Mouse (Mus musculus) MEL (cell line): Measurements from ENCODE around the gene Dram1. TPM values are rescaled to one million over a fixed set of nuclear protein-coding genes. Genes with fewer than 3 reads are reported as not detected.

Source experiments
- DNase-seq: peaks from one replicate; pipeline ENCODE4 v3.0.0; 2011; ENCODE audit warnings: low read depth, low spot score
- H3K27ac ChIP-seq: 2 replicates; pipeline ENCODE4 v1.5.1; 2012; ENCODE audit warnings: low read depth, mild to moderate bottlenecking, control low read depth, low read length, moderate library complexity; ENCODE audit not compliant: control insufficient read depth
- H3K27me3 ChIP-seq, 2 experiments: fragments of 150-350 bp in 1 of 2; sonication (generic) in 1 of 2; 2 replicates each; pipeline ENCODE4 v1.6.1; 2012; ENCODE audit warnings: low read length in 2 of 2, mild to moderate bottlenecking in 2 of 2, improper control_type of control experiment in 1 of 2, moderate library complexity in 1 of 2; ENCODE audit not compliant: insufficient read depth in 2 of 2, control insufficient read depth in 1 of 2
- H3K36me3 ChIP-seq, 2 experiments: 2 replicates each; pipeline ENCODE4 v1.6.1; 2012 to 2014; ENCODE audit warnings: low read length in 2 of 2, improper control_type of control experiment in 1 of 2, inconsistent platforms in 1 of 2, mild to moderate bottlenecking in 1 of 2; ENCODE audit not compliant: insufficient read depth in 2 of 2, control insufficient read depth in 1 of 2
- H3K4me1 ChIP-seq, 2 experiments: fragments of 150-350 bp in 1 of 2; sonication (generic) in 1 of 2; 2 replicates each; pipeline ENCODE4 v1.6.1; 2012; ENCODE audit warnings: low read length in 2 of 2, improper control_type of control experiment in 1 of 2, mild to moderate bottlenecking in 1 of 2; ENCODE audit not compliant: insufficient read depth in 2 of 2, control insufficient read depth in 1 of 2
- H3K4me3 ChIP-seq, 2 experiments: fragments of 150-350 bp in 1 of 2; sonication (generic) in 1 of 2; 2 replicates each; pipeline ENCODE4 v1.5.1; 2012; ENCODE audit warnings: low read depth in 2 of 2, low read length in 2 of 2, mild to moderate bottlenecking in 2 of 2, moderate library complexity in 2 of 2, control low read depth in 1 of 2, improper control_type of control experiment in 1 of 2; ENCODE audit not compliant: control insufficient read depth in 1 of 2, insufficient read depth in 1 of 2
- H3K79me2 ChIP-seq: 2 replicates; pipeline ENCODE4 v1.6.1; 2012; ENCODE audit warnings: mild to moderate bottlenecking, low read length, moderate library complexity; ENCODE audit not compliant: control insufficient read depth, poor library complexity, insufficient read depth
- H3K9ac ChIP-seq: 2 replicates; pipeline ENCODE4 v1.6.1; 2012; ENCODE audit warnings: low read depth, mild to moderate bottlenecking, control low read depth, low read length, moderate library complexity; ENCODE audit not compliant: control insufficient read depth, poor library complexity, severe bottlenecking
- H3K9me3 ChIP-seq: fragments of 150-350 bp; sonication (generic); replicated peaks from 2 replicates; pipeline ENCODE4 v1.6.1; 2012; ENCODE audit warnings: mild to moderate bottlenecking, low read length, improper control_type of control experiment, moderate library complexity; ENCODE audit not compliant: insufficient read depth
- BHLHE40 ChIP-seq: IDR thresholded peaks from 2 replicates; pipeline ENCODE4 v1.6.1; 2012; ENCODE audit warnings: low read depth, mild to moderate bottlenecking, inconsistent platforms, low read length, improper control_type of control experiment, borderline replicate concordance
- CHD1 ChIP-seq: IDR thresholded peaks from 2 replicates; pipeline ENCODE4 v1.6.1; 2012; ENCODE audit warnings: low read depth, mild to moderate bottlenecking, inconsistent platforms, low read length, improper control_type of control experiment
- CTCF ChIP-seq, 3 experiments: IDR thresholded peaks in 2 of 3; conservative IDR thresholded peaks in 1 of 3; 2 replicates each; pipeline ENCODE4 v1.5.1; 2011 to 2012; ENCODE audit warnings: low read length in 3 of 3, low read depth in 2 of 3, mild to moderate bottlenecking in 2 of 3, improper control_type of control experiment in 1 of 3, inconsistent platforms in 1 of 3, mixed read lengths in 1 of 3, moderate library complexity in 1 of 3; ENCODE audit not compliant: control insufficient read depth in 1 of 3, insufficient read depth in 1 of 3, poor library complexity in 1 of 3, severe bottlenecking in 1 of 3
- E2F4 ChIP-seq: IDR thresholded peaks from 2 replicates; pipeline ENCODE4 v1.6.1; 2011; ENCODE audit warnings: low read depth, low read length, improper control_type of control experiment, borderline replicate concordance
- ELF1 ChIP-seq: IDR thresholded peaks from 2 replicates; pipeline ENCODE4 v1.6.1; 2014; ENCODE audit warnings: low read depth, mild to moderate bottlenecking, inconsistent platforms, low read length, improper control_type of control experiment, moderate library complexity
- EP300 ChIP-seq, 2 experiments: IDR thresholded peaks; 2 replicates each; pipeline ENCODE4 v1.6.1; 2011; ENCODE audit warnings: improper control_type of control experiment in 2 of 2, low read length in 2 of 2, low read depth in 1 of 2, mild to moderate bottlenecking in 1 of 2
- ETS1 ChIP-seq: IDR thresholded peaks from 2 replicates; pipeline ENCODE4 v1.6.1; 2012; ENCODE audit warnings: low read depth, mild to moderate bottlenecking, inconsistent platforms, low read length, improper control_type of control experiment, moderate library complexity
- GABPA ChIP-seq: IDR thresholded peaks from 2 replicates; pipeline ENCODE4 v1.6.1; 2012; ENCODE audit warnings: low read depth, mild to moderate bottlenecking, inconsistent platforms, low read length, improper control_type of control experiment, moderate library complexity
- GATA1 ChIP-seq: IDR thresholded peaks from 2 replicates; pipeline ENCODE4 v1.6.1; 2011; ENCODE audit warnings: low read depth, low read length, improper control_type of control experiment
- HCFC1 ChIP-seq: IDR thresholded peaks from 2 replicates; pipeline ENCODE4 v1.6.1; 2012; ENCODE audit warnings: low read depth, mild to moderate bottlenecking, inconsistent platforms, low read length, improper control_type of control experiment, moderate library complexity
- KAT2A ChIP-seq: conservative IDR thresholded peaks from 2 replicates; pipeline ENCODE4 v1.6.1; 2012; ENCODE audit warnings: low read depth, low read length, improper control_type of control experiment, inconsistent platforms
- MAFK ChIP-seq: IDR thresholded peaks from 2 replicates; pipeline ENCODE4 v1.6.1; 2011; ENCODE audit warnings: low read depth, mild to moderate bottlenecking, low read length, improper control_type of control experiment, borderline replicate concordance
- MAX ChIP-seq: IDR thresholded peaks from 2 replicates; pipeline ENCODE4 v1.6.1; 2011; ENCODE audit warnings: low read length, improper control_type of control experiment
- MEF2A ChIP-seq: IDR thresholded peaks from 2 replicates; pipeline ENCODE4 v1.6.1; 2014; ENCODE audit warnings: low read depth, mild to moderate bottlenecking, inconsistent platforms, low read length, improper control_type of control experiment; ENCODE audit not compliant: poor library complexity, insufficient replicate concordance, severe bottlenecking; ENCODE audit errors: extremely low read depth
- MXI1 ChIP-seq: IDR thresholded peaks from 2 replicates; pipeline ENCODE4 v1.6.1; 2011; ENCODE audit warnings: mild to moderate bottlenecking, low read depth, low read length, improper control_type of control experiment
- MYB ChIP-seq: IDR thresholded peaks from 2 replicates; pipeline ENCODE4 v1.6.1; 2011; ENCODE audit warnings: mild to moderate bottlenecking, low read depth, low read length, improper control_type of control experiment
- MYC ChIP-seq: IDR thresholded peaks from 2 replicates; pipeline ENCODE4 v1.6.1; 2011; ENCODE audit warnings: low read depth, mild to moderate bottlenecking, low read length, improper control_type of control experiment, moderate library complexity
- NELFE ChIP-seq: IDR thresholded peaks from 2 replicates; pipeline ENCODE4 v1.6.1; 2011; ENCODE audit warnings: low read depth, low read length, improper control_type of control experiment
- POLR2A ChIP-seq, 2 experiments: IDR thresholded peaks; 2 replicates each; pipeline ENCODE4 v1.6.1; 2011 to 2012; ENCODE audit warnings: low read length in 2 of 2, mild to moderate bottlenecking in 2 of 2, control low read depth in 1 of 2, improper control_type of control experiment in 1 of 2, low read depth in 1 of 2, moderate library complexity in 1 of 2; ENCODE audit not compliant: control insufficient read depth in 1 of 2, insufficient read depth in 1 of 2, poor library complexity in 1 of 2
- POLR2AphosphoS5 ChIP-seq: IDR thresholded peaks from 2 replicates; pipeline ENCODE4 v1.6.1; 2012; ENCODE audit warnings: low read depth, borderline replicate concordance, mild to moderate bottlenecking, inconsistent platforms, low read length, moderate library complexity, mixed read lengths
- RAD21 ChIP-seq: IDR thresholded peaks from 2 replicates; pipeline ENCODE4 v1.6.1; 2011; ENCODE audit warnings: mild to moderate bottlenecking, low read depth, low read length, improper control_type of control experiment
- RCOR1 ChIP-seq: IDR thresholded peaks from 2 replicates; pipeline ENCODE4 v1.6.1; 2012; ENCODE audit warnings: low read depth, mild to moderate bottlenecking, inconsistent platforms, low read length, improper control_type of control experiment
- SIN3A ChIP-seq: IDR thresholded peaks from 2 replicates; pipeline ENCODE4 v1.6.1; 2012; ENCODE audit warnings: low read length, improper control_type of control experiment, inconsistent platforms
- TAL1 ChIP-seq: IDR thresholded peaks from 2 replicates; pipeline ENCODE4 v1.6.1; 2012; ENCODE audit warnings: mild to moderate bottlenecking, inconsistent platforms, low read length, moderate library complexity, mixed read lengths
- TBP ChIP-seq: IDR thresholded peaks from 2 replicates; pipeline ENCODE4 v1.8.0; 2011; ENCODE audit warnings: low read depth, low read length, improper control_type of control experiment
- TCF12 ChIP-seq: IDR thresholded peaks from 2 replicates; pipeline ENCODE4 v1.6.1; 2014; ENCODE audit warnings: low read depth, mild to moderate bottlenecking, inconsistent platforms, low read length, improper control_type of control experiment, moderate library complexity
- UBTF ChIP-seq: IDR thresholded peaks from 2 replicates; pipeline ENCODE4 v1.6.1; 2012; ENCODE audit warnings: low read depth, mild to moderate bottlenecking, inconsistent platforms, low read length, improper control_type of control experiment, moderate library complexity, borderline replicate concordance; ENCODE audit not compliant: insufficient read depth
- ZC3H11A ChIP-seq: IDR thresholded peaks from 2 replicates; pipeline ENCODE4 v1.6.1; 2012; ENCODE audit warnings: low read depth, mild to moderate bottlenecking, inconsistent platforms, low read length, improper control_type of control experiment
- ZMIZ1 ChIP-seq: IDR thresholded peaks from 2 replicates; pipeline ENCODE4 v1.6.1; 2012; ENCODE audit warnings: low read depth, mild to moderate bottlenecking, inconsistent platforms, low read length, improper control_type of control experiment, moderate library complexity
- ZNF384 ChIP-seq: IDR thresholded peaks from 2 replicates; pipeline ENCODE4 v1.6.1; 2012; ENCODE audit warnings: low read depth, mild to moderate bottlenecking, inconsistent platforms, low read length, improper control_type of control experiment
- polyA plus RNA-seq, 2 experiments: library from polyadenylated mRNA; stranded (reverse) in 1 of 2; unstranded in 1 of 2; fragments of >175 nt in 1 of 2; fragments of >200 nt in 1 of 2; gene quantifications; 2 replicates each; pipeline versions ENCODE4 v1.2.1 to v1.2.4; 2012; ENCODE audit warnings: low replicate concordance in 2 of 2, low read depth in 1 of 2; ENCODE audit not compliant: insufficient read length in 2 of 2, insufficient read depth in 1 of 2, missing spikeins in 1 of 2
- total RNA-seq: library from RNA; depleted of rRNA; stranded (reverse); fragments of 300-350 nt; gene quantifications from 2 replicates; pipeline ENCODE4 v1.2.3, GENCODE M21; 2012

The Dram1 gene
- total and polyA plus RNA-seq, 3 experiments = 0.17 TPM; not detected in 2

- Histone ChIP-seq H3K79me2 (peaks cover 52% of the 10 kb centered on the region), H3K36me3 (peaks cover 0 to 40% of the 10 kb centered on the region in 2 experiments; a peak in 2 of 4 replicates), H3K9me3 (no peaks in the 10 kb centered on the region), H3K4me1 (peaks cover 5 to 43% of the 10 kb centered on the region in 2 experiments), H3K9ac (no peak overlapping the region), H3K27me3 (no peaks in the 10 kb centered on the region), H3K27ac (no peak overlapping the region), H3K4me3 (no peak overlapping the region)
- no peak for TF ChIP-seq TBP
- TF ChIP-seq BHLHE40 = no peak
- no peak for TF ChIP-seq ZC3H11A
- no peak for TF ChIP-seq ZNF384
- no peak for TF ChIP-seq UBTF
- no peak for TF ChIP-seq CHD1
- TF ChIP-seq MAX = no peak
- no peak for TF ChIP-seq E2F4
- no peak for TF ChIP-seq POLR2AphosphoS5
- TF ChIP-seq SIN3A = no peak
- TF ChIP-seq POLR2A (IDR thresholded peaks at IDR 0.05; ENCODE audit: control insufficient read depth in 1 of 2, insufficient read depth in 1 of 2, low read depth in 1 of 2, low read length in 2 of 2, poor library complexity in 1 of 2) = no peak
- TF ChIP-seq MAFK = no peak
- TF ChIP-seq HCFC1 = no peak
- TF ChIP-seq KAT2A = no peak
- TF ChIP-seq MYB = no peak
- TF ChIP-seq ELF1 = no peak
- TF ChIP-seq GATA1 = no peak
- TF ChIP-seq GABPA = no peak
- no peak for TF ChIP-seq RCOR1
- DNase-seq = no peak
These were observed 4.6 kb upstream of the Dram1 start for GRCm38 (mm10) chr10:88383479-88383878.

- TF ChIP-seq GABPA (no peak), TAL1 (no peak), CHD1 (no peak), RCOR1 (peak; percentile 98), NELFE (no peak), MEF2A (no peak), ZMIZ1 (no peak), MYC (no peak), CTCF (IDR thresholded peaks at IDR 0.05 in 2 of 3, conservative IDR thresholded peaks at IDR 0.05 in 1 of 3; ENCODE audit: control insufficient read depth in 1 of 3, insufficient read depth in 1 of 3, low read depth in 2 of 3, low read length in 3 of 3, poor library complexity in 1 of 3, severe bottlenecking in 1 of 3) (no peak), MXI1 (0 out of 2 replicates have a peak, but pooled peaks have one; percentile 31), MAFK (no peak), HCFC1 (no peak), MYB (peak; percentile 62; the same call in 1 of the 2 replicates), ZC3H11A (no peak), SIN3A (peak; percentile 57; the same call in 1 of the 2 replicates), GATA1 (peak; percentile 95), RAD21 (no peak), KAT2A (no peak), BHLHE40 (peak; percentile 42; the same call in 1 of the 2 replicates), TCF12 (peak; percentile 79), ETS1 (peak; percentile 67), EP300 (IDR thresholded peaks at IDR 0.05; ENCODE audit: low read depth in 1 of 2, low read length in 2 of 2) (peak; percentile 69 to 87), MAX (no peak)
- Histone ChIP-seq H3K9me3 (no peaks in the 10 kb centered on the region), H3K36me3 (peaks cover 0 to 43% of the 10 kb centered on the region in 2 experiments; a peak in 2 of 4 replicates), H3K4me3 (no peak overlapping the region), H3K27me3 (no peaks in the 10 kb centered on the region), H3K27ac (no peak overlapping the region), H3K4me1 (peaks cover 5 to 46% of the 10 kb centered on the region in 2 experiments), H3K9ac (no peak overlapping the region), H3K79me2 (peaks cover 52% of the 10 kb centered on the region)
- DNase-seq = peak; percentile 51
These were observed 3.1 kb upstream of the Dram1 start for GRCm38 (mm10) chr10:88382009-88382408.
